Mouse (Mus musculus) adrenal gland, adult 18-20 months (tissue): ENCODE results near the gene Cnksr2. TPM values are rescaled to one million over a fixed set of nuclear protein-coding genes. Genes with fewer than 3 reads are reported as not detected.

Experiments used
- DNase-seq, 2 experiments: peaks; one replicate each; pipeline ENCODE4 v3.0.0; 2021 to 2022; ENCODE audit warnings: low spot score in 2 of 2
- long read RNA-seq, 2 experiments: library from polyadenylated mRNA; stranded (forward); transcript quantifications; one replicate each; pipeline ENCODE4 v2.0.0; 2021
- total RNA-seq, 2 experiments: library from RNA; stranded (reverse); gene quantifications; 1 replicate in 1 of 2; 2 replicates in 1 of 2; pipeline ENCODE4 v1.2.3; 2021

Cnksr2 gene
- 1 to 10 TPM; 5.4 to 6.2 TPM for total RNA-seq
- long read RNA-seq, experiment 1, full-length matches to known transcripts, result 1 of 2 reads
- long read RNA-seq, experiment 1, partial matches to known transcripts, result 0 of 2 reads
- long read RNA-seq, experiment 1, other reads (novel, unspliced or antisense), result 1 of 2 reads
- long read RNA-seq, experiment 2, full-length matches to known transcripts, result 1 of 2 reads
- long read RNA-seq, experiment 2, partial matches to known transcripts, result 0 of 2 reads
- long read RNA-seq, experiment 2, other reads (novel, unspliced or antisense), result 1 of 2 reads

GRCm38 (mm10) chrX:158043057-158043843 lies at the start of gene Cnksr2:
Cnksr2 (minus strand) TSS chrX:158043294.
- DNase-seq, result peak; percentile 11 to 20

- DNase-seq, result no peak
Measured at GRCm38 (mm10) chrX:158043844-158044140, 698 bp upstream of the Cnksr2 start.

- peak in 1 of 2 experiments; percentile 5 for DNase-seq
Measured at GRCm38 (mm10) chrX:158042255-158043056, 638 bp downstream of the Cnksr2 start.

- no peak for DNase-seq
Measured at GRCm38 (mm10) chrX:158041703-158042102, 1.4 kb downstream of the Cnksr2 start.

- DNase-seq, result no peak
Measured at GRCm38 (mm10) chrX:157951698-157952097, 91.4 kb downstream of the Cnksr2 start.

- no peak for DNase-seq
Measured at GRCm38 (mm10) chrX:157949256-157949655, 93.8 kb downstream of the Cnksr2 start.

- no peak for DNase-seq
Measured at GRCm38 (mm10) chrX:157945121-157945520, 98.0 kb downstream of the Cnksr2 start.

- DNase-seq, result no peak
Measured at GRCm38 (mm10) chrX:157936611-157937010, 106.5 kb downstream of the Cnksr2 start.

- DNase-seq, result no peak
Measured at GRCm38 (mm10) chrX:157920093-157920492, 123.0 kb downstream of the Cnksr2 start.

GRCm38 (mm10) chrX:157829983-157830382 lies 213.1 kb downstream of the Cnksr2 start:
- DNase-seq, result no peak

GRCm38 (mm10) chrX:157818921-157819260 lies 224.2 kb downstream of the Cnksr2 start:
- DNase-seq, result no peak

- no peak for DNase-seq
Measured at GRCm38 (mm10) chrX:157818207-157818920, 224.7 kb downstream of the Cnksr2 start, which contains the start of gene Klhl34. Klhl34 (plus strand) TSS chrX:157818435.

- DNase-seq, result peak in 1 of 2 experiments; percentile 15
Measured at GRCm38 (mm10) chrX:157817571-157818206, 225.4 kb downstream of the Cnksr2 start.

- no peak for DNase-seq
Measured at GRCm38 (mm10) chrX:157809721-157810120, 233.4 kb downstream of the Cnksr2 start.

- no peak for DNase-seq
Measured at GRCm38 (mm10) chrX:157801669-157802068, 241.4 kb downstream of the Cnksr2 start.

Other genes starting within 250 kb of the Cnksr2 start
- gene Klhl34, start 224.9 kb downstream of the Cnksr2 start, total RNA-seq, result not detected